Mouse (Mus musculus) gastrocnemius, postnatal 25 days (tissue): ENCODE measurements around the gene Gm10999. TPM values are rescaled to one million over a fixed set of nuclear protein-coding genes. Genes with fewer than 3 reads are reported as not detected.
"Not testable (repeated sequence)": the region's sequence is repeated elsewhere in the genome, so short reads cannot be mapped to it uniquely, and the experiment has no call there.

ENCODE experiments used
- DNase-seq: peaks from one replicate; pipeline ENCODE4 v3.0.0; 2022
- long read RNA-seq, 2 experiments: library from polyadenylated mRNA; stranded (forward); transcript quantifications; one replicate each; pipeline ENCODE4 v2.0.0; 2021
- total RNA-seq, 2 experiments: library from RNA; stranded (reverse); gene quantifications; 1 replicate in 1 of 2; 2 replicates in 1 of 2; pipeline ENCODE4 v1.2.3; 2021

The Gm10999 gene
- not detected for total RNA-seq
- long read RNA-seq, experiment 1, result 0 reads
- long read RNA-seq, experiment 2, result 0 reads

DNA sequence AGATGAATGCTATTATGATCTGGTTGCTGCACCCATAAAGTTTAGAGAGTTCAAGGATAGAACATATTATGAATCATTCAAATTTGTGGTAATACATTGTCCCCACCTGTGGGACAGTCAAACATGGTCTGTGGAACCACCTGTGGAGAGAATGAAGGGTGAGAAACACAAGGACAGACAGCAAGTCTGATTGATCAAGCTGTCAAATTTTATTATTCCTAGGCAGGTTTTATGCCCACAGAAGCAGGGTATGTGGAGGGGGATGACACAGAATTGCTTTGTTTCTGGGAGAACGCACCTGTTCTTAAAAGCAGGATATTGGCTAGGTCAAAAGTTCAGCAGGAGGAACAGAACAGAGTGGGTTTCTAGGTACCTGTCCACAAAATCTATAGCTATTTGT is at the start of gene Gm10999:
Gm10999 (minus strand) TSS at position 101 of the 400 bp plus-strand sequence.
- DNase-seq, result no peak

DNA sequence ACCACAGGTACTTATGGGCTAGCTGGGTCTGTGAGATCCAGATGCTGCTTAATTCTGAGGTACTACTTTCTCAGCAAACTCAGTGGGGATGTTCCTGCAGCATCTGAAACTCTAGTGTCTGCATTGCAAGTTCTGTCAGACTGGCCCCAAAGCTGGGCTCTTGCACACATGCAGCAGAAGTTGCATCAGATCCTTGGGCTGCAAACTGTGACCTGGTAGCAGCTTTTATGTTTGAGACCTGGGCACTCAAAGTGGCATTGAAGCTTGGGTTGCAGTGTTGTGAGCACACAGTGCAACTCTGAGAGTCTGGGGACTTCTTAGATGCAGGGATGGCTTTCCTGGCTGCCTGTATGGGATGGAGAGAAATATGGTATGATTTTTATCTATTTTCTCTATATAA is 2.0 kb upstream of the Gm10999 start:
- DNase-seq, result no peak

DNA sequence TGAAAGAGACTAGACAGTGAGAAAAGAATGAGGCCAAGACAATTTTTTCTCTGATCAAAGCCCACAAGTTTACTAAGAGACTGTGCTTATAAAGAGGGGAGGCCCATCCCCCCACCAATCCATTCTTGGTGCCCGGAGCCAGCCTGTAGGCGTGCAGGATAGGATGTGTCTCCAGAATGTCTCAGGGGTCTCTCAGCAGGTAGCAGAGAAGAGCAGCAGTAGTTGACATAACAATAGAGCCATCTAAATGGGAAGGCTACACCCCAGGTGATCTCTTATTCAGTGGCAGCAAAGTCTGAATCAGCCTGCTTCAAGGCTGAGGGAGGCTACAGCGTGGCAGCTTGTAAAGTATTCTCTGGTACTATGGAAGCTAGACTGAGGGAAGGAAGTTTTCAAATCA is 15.7 kb downstream of the Gm10999 start:
- DNase-seq, result not testable (repeated sequence)

Other genes with a start within 250 kb of the Gm10999 start
- not detected for gene Ccdc7a, start 66.1 kb downstream of the Gm10999 start, total RNA-seq
- gene Ccdc7b, start 64.5 kb downstream of the Gm10999 start, total RNA-seq, result not detected
- gene 2610044O15Rik8, start 102.7 kb upstream of the Gm10999 start, total RNA-seq, result 10 to 100 TPM; 15.1 to 18.5 TPM